Mouse (Mus musculus) forebrain, embryonic 10.5 days (tissue): ENCODE measurements at regions not wholly inside any gene's neighbourhood (a gene's known extent, or its start where the extent isn't known, plus 50 kb on each side); places are given as distances from the start of the nearest gene placed in this dataset.

Experiments
- DNase-seq: peaks from one replicate; pipeline ENCODE4 v3.0.0-alpha.2; 2017; ENCODE audit warnings: low spot score; ENCODE audit errors: extremely low spot score
- H3K27ac ChIP-seq: fragments of 300-500 bp; sonication (generic); 2 replicates; pipeline ENCODE4 v1.5.1; 2016; ENCODE audit warnings: mild to moderate bottlenecking
- H3K27me3 ChIP-seq: fragments of 300-500 bp; sonication (generic); 2 replicates; pipeline ENCODE4 v1.6.1; 2016; ENCODE audit warnings: mild to moderate bottlenecking; ENCODE audit not compliant: poor library complexity, severe bottlenecking
- H3K36me3 ChIP-seq: fragments of 300-500 bp; sonication (generic); replicated peaks from 2 replicates; pipeline ENCODE4 v1.6.1; 2016; ENCODE audit warnings: mild to moderate bottlenecking, moderate library complexity
- H3K4me1 ChIP-seq: fragments of 300-500 bp; sonication (generic); 2 replicates; pipeline ENCODE4 v1.6.1; 2016
- H3K4me3 ChIP-seq: fragments of 300-500 bp; sonication (generic); 2 replicates; pipeline ENCODE4 v1.5.1; 2016; ENCODE audit warnings: mild to moderate bottlenecking, moderate library complexity
- H3K9me3 ChIP-seq: fragments of 300-500 bp; sonication (generic); 2 replicates; pipeline ENCODE4 v1.6.1; 2016; ENCODE audit warnings: mild to moderate bottlenecking, moderate library complexity
- WGBS: fragments of 180-500 bp; shearing (Covaris S2); methylation state at CpG from one replicate; pipeline ENCODE4 v1.1.7; 2016; 5-methylcytosine and 5-hydroxymethylcytosine counted together

DNA sequence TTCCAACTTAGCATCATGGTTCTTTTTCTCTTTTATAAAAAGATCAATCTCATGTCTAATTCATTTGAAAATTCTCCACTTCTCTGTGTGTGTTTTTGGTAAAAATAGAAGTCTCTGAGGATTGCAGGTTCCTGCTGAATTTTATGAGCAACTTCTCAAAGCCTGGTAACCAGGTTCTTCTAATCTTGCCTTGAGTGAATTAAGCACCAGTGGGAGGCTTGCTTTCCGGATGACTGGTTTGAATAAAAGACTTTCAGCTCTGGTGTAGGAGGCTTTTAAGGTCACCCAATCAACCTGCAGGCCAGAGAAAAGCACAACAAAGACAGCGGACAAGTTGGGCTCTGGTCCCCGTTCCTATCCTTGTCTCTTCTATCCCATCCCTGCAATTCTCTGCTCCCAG, 78.3 kb upstream of the Syt6 start:
- no peak overlapping the region for H3K27ac ChIP-seq
- H3K4me3 ChIP-seq = no peak overlapping the region
- H3K27me3 ChIP-seq = no peaks in the 10 kb centered on the region
- 29% methylated on average over 3 of the region's 3 CpGs for WGBS
- peaks cover 21% of the 10 kb centered on the region for H3K4me1 ChIP-seq
- no peak for DNase-seq
- H3K9me3 ChIP-seq = no peaks in the 10 kb centered on the region
- H3K36me3 ChIP-seq = no peaks in the 10 kb centered on the region

DNA sequence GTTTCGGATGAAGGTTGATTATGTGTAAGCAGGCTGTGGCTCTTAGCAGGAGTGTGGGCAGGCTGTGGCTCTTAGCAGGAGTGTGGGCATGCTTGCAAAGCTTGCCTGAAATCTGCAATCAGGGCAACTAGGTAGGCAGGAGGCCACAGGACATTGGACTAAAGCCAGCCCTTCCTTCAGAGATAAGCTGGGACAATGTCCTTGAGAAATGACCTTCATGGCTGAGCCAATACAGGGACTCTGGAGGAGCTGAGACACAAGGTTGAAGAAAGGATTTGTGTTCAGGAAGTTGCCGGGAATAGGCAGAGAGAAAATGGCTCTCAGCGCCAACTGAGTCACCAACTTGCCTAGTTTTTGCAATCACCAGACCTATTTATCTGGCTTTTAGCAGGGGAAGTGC, 77.3 kb upstream of the Syt6 start:
- DNase-seq = no peak
- Histone ChIP-seq H3K4me3 (no peak overlapping the region), H3K9me3 (no peaks in the 10 kb centered on the region), H3K4me1 (peaks cover 21% of the 10 kb centered on the region), H3K27me3 (no peaks in the 10 kb centered on the region), H3K27ac (no peak overlapping the region), H3K36me3 (no peaks in the 10 kb centered on the region)
- WGBS = 83% methylated on average over 3 of the region's 3 CpGs

DNA sequence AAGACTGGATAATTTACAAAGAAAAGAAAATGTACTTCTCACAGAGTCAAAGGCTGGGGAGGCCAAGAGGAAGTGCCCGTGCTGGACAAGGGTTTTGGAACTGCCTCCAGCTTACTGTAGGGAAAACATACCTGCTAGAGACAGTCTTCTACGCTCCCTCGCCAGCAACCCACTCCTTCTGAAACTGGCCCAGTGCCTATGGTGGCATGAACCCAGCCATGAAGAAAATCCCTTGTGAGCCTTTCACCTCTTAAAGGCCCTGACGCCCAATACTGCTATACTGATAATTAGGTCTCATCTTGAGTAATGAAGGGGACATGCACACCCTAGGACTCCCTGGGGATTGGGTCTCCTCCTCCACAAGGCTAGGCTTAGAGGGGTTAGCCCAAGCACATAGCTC, 76.6 kb upstream of the Syt6 start:
- H3K36me3 ChIP-seq = no peaks in the 10 kb centered on the region
- no peak overlapping the region for H3K27ac ChIP-seq
- H3K9me3 ChIP-seq = no peaks in the 10 kb centered on the region
- H3K4me3 ChIP-seq = no peak overlapping the region
- H3K27me3 ChIP-seq = no peaks in the 10 kb centered on the region
- H3K4me1 ChIP-seq = peaks cover 21% of the 10 kb centered on the region
- no peak for DNase-seq
- 82% methylated on average over 4 of the region's 4 CpGs for WGBS

DNA sequence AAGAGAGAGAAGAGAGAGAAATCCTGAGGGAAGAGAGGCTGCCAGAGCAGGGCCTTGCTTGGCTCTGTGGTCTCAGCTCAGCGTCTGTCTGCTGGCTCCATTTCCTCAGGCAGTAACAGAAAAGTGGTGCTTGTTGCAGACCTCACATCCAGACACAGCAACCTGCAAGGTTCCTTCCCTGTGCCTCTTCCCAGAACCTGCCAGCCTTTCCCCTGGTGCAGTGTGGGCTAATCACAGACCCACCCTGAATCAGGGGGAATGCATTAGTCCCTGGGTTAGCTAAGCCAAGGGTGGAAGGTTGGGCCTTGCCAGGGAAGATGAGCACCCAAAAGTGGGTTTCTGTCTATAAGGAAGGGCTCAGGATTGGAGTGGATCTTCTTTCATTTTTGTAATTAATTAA, 75.2 kb upstream of the Syt6 start:
- H3K36me3 ChIP-seq = no peaks in the 10 kb centered on the region
- DNase-seq = no peak
- 44% methylated on average over 1 of the region's 1 CpGs for WGBS
- H3K27ac ChIP-seq = no peak overlapping the region
- no peaks in the 10 kb centered on the region for H3K9me3 ChIP-seq
- no peak overlapping the region for H3K4me3 ChIP-seq
- H3K4me1 ChIP-seq = peaks cover 21% of the 10 kb centered on the region
- H3K27me3 ChIP-seq = no peaks in the 10 kb centered on the region

DNA sequence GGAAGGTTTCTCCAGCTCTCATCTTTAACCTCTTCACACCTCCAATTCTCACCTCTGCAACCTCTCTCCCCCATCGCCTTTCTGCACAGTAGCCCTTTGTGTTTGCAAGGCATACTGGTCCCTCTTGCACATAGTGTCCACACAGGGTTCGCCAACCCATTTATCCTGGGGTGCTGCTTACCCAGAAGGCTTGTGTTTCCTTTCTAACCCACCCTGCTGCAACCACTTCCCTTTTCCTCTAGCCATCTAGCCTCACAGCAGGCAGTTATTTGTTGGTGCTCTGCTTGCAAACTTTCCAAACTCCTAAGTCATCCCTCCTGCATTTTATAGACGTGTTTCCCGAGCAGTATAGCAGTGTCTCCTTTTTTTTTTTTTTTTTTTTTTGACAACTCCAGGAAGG, 74.7 kb upstream of the Syt6 start:
- Histone ChIP-seq H3K9me3 (no peaks in the 10 kb centered on the region), H3K36me3 (no peaks in the 10 kb centered on the region), H3K27me3 (no peaks in the 10 kb centered on the region), H3K27ac (no peak overlapping the region), H3K4me1 (peaks cover 21% of the 10 kb centered on the region), H3K4me3 (no peak overlapping the region)
- no peak for DNase-seq
- 76% methylated on average over 4 of the region's 4 CpGs for WGBS

DNA sequence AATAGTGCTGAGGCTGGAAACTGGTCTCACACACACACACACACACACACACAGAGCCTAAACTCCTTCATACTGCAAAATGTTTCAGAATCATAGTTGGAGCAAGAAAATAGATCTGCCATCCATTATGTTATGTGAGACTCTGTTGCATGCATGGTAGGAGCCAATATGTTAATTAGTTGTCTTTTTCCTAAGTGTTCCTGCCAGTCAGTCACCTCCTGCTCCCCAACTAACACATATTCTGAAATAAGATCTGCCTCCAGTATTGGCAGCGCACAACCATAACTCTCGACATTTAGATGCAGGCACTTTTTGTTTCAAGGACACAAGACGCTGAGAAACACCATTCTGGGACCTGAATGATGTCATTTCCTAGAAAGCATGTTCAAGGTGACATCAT, 70.9 kb upstream of the Syt6 start:
- no peak overlapping the region for H3K4me3 ChIP-seq
- no peaks in the 10 kb centered on the region for H3K27me3 ChIP-seq
- H3K36me3 ChIP-seq = no peaks in the 10 kb centered on the region
- 93% methylated on average over 3 of the region's 3 CpGs for WGBS
- H3K27ac ChIP-seq = no peak overlapping the region
- no peak for DNase-seq
- H3K9me3 ChIP-seq = no peaks in the 10 kb centered on the region
- 0 out of 2 replicates have a peak, but pooled peaks cover 4% of the 10 kb centered on the region for H3K4me1 ChIP-seq

DNA sequence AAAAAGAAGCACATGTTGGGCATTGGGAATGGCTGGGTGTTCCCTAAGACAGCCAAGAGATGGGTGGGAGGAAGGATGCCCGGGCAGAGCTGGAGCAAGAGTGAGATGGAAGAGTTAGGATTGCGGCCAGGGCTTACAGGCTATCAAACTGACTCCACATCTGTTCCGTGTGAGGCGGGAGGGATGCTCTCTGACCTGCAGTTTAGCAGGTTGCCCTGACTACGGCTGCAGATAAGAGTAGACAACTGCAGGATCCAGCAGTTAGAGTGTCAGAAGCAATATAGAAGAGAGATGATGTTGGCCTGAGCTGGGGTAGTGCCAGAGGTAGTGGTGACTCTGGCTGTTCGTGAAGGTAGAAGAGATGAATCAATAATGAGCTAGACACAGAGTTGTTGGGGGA, 61.6 kb upstream of the Syt6 start:
- WGBS = 81% methylated on average over 6 of the region's 6 CpGs

DNA sequence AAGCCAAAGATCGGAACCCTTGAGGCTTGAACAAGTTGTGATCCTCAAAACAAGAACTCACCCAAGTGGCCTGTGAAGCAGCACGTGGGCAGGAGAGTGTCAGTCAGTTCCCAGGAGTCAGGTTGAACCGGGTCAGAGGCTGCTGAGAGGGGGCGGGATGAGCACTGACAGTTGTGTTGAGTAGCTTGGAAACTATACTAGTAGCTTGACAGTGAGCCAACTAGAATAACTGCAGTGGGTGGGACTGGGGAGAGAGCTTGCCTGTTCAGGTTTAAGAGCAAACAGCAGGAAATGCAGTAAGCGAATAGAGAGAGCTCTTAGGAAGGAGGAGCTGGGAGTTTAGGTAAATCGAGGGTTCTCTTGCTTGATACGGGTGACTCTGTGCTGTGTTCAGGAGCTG, 61.0 kb upstream of the Syt6 start:
- no peak for DNase-seq
- Histone ChIP-seq H3K27me3 (no peaks in the 10 kb centered on the region), H3K4me1 (peaks cover 24% of the 10 kb centered on the region), H3K9me3 (no peaks in the 10 kb centered on the region), H3K36me3 (no peaks in the 10 kb centered on the region), H3K27ac (no peak overlapping the region), H3K4me3 (no peak overlapping the region)
- 74% methylated on average over 7 of the region's 7 CpGs for WGBS

More for the DNA sequence above, 61.6 kb upstream of the Syt6 start:
- DNase-seq = no peak
- Histone ChIP-seq H3K4me3 (no peak overlapping the region), H3K36me3 (no peaks in the 10 kb centered on the region), H3K27me3 (no peaks in the 10 kb centered on the region), H3K4me1 (peaks cover 24% of the 10 kb centered on the region), H3K9me3 (no peaks in the 10 kb centered on the region), H3K27ac (no peak overlapping the region)

DNA sequence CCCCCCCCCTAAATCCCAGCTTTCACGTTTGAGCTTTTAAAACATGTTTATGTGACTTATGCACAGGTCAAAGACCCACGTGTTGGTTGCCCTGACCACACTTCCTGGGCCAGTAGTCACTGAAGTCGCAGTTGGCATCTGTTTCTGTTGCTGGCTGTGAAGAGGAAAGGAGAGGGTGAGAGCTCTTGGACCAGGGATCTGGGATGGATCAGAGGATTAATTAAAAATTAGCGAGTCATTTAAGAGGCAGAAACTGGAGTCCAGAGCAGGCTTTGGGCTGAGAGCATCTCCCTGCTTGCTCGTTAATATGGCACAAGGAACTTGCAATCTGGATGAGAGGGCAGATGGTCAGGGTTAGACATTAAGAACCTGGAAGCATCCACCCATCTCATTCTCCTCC, 59.1 kb upstream of the Syt6 start:
- Histone ChIP-seq H3K4me3 (no peak overlapping the region), H3K27me3 (no peaks in the 10 kb centered on the region), H3K9me3 (no peaks in the 10 kb centered on the region), H3K36me3 (no peaks in the 10 kb centered on the region), H3K27ac (no peak overlapping the region), H3K4me1 (peaks cover 24% of the 10 kb centered on the region)
- DNase-seq = no peak
- 62% methylated on average over 5 of the region's 5 CpGs for WGBS

DNA sequence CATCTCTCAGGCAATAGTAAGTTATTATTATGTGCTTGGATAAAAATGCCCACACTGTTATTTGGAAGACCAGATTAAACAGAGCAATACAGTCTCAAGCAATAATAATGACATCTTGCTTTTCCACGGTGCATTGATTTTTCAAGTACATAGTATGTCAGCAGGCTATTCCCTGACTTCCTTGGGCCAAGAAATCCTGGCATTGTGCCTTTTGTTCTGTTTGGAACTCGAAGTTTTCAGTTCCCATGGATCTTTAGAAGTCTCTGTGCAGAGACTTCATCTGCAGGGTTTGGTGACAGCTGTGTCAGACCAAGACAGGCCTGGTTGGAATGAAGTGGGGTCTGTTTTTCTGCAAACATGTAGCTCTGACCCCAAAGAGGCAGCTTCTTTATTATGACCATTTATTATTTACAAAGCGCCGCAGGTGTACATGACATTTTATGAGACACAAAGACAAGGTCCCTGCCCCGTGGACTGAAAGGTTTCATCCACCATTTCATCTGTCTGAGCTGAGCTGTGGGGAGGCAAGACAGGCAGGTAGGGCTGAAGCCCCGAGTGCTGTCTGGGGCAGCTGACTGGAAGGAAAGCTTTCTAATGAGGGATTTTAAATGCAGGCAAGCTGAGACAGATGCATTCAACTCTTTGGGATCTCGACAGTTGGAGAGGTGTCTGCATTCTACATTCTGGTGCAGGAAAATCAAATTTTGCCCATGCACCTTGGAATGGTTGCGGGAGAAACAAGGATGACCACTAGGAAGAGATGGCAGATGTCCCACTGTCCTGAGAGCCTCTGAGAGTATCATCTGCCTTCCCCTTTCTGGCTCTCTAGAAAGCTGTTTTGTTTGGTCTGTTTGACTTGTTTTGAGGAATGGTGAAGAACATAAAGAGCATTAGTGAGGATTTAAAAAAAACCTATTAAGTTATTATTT, 57.4 kb upstream of the Syt6 start:
- H3K4me3 ChIP-seq = no peak overlapping the region
- H3K4me1 ChIP-seq = peaks cover 24% of the 10 kb centered on the region
- H3K27me3 ChIP-seq = no peaks in the 10 kb centered on the region
- no peak for DNase-seq
- H3K36me3 ChIP-seq = no peaks in the 10 kb centered on the region
- H3K27ac ChIP-seq = no peak overlapping the region
- no peaks in the 10 kb centered on the region for H3K9me3 ChIP-seq
- WGBS = 70% methylated on average over 8 of the region's 8 CpGs

DNA sequence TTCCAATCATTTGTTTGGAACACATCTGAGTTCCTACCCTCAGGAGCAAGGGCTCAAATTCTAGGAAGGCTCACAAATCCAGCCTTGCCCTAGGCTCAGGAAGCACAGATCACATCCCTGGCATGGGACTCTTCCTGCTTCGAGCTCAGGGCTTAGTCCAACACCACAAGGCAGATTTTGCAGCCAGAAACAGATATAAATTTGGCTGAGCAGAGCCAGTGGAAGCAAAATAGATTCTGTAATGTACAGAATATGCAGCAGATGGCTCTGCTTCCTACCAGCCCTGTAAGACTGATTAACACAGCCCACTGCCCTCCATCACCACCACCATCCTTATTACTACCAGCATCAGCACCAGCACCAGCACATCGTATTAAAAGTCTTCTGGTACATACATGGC, 56.4 kb upstream of the Syt6 start:
- Histone ChIP-seq H3K36me3 (no peaks in the 10 kb centered on the region), H3K27me3 (no peaks in the 10 kb centered on the region), H3K9me3 (no peaks in the 10 kb centered on the region), H3K27ac (no peak overlapping the region), H3K4me1 (peaks cover 24% of the 10 kb centered on the region), H3K4me3 (no peak overlapping the region)
- WGBS = 80% methylated on average over 2 of the region's 2 CpGs
- DNase-seq = no peak
